Mouse (Mus musculus) kidney, adult 2 months (tissue): ENCODE data around the gene Lgals3. TPM values are rescaled to one million over a fixed set of nuclear protein-coding genes. Genes with fewer than 3 reads are reported as not detected.
"Not testable (repeated sequence)": the region's sequence is repeated elsewhere in the genome, so short reads cannot be mapped to it uniquely, and the experiment has no call there.

Experiments used
- DNase-seq: peaks from one replicate; pipeline ENCODE4 v3.0.0; 2021
- H3K27ac ChIP-seq: fragments of 200-500 bp; 2 replicates; pipeline ENCODE4 v1.5.1; 2012; ENCODE audit warnings: low read depth, low read length, control low read depth, inconsistent platforms; ENCODE audit not compliant: insufficient read depth
- H3K27me3 ChIP-seq: fragments of 200-500 bp; replicated peaks from 2 replicates; pipeline ENCODE4 v1.6.1; 2012; ENCODE audit warnings: mild to moderate bottlenecking, moderate library complexity, low read length, inconsistent platforms; ENCODE audit not compliant: control insufficient read depth, insufficient read depth
- H3K36me3 ChIP-seq: fragments of 200-500 bp; 2 replicates; pipeline ENCODE4 v1.6.1; 2012; ENCODE audit warnings: mild to moderate bottlenecking, moderate library complexity, low read length, inconsistent platforms; ENCODE audit not compliant: control insufficient read depth, insufficient read depth
- H3K4me1 ChIP-seq: fragments of 200-500 bp; 2 replicates; pipeline ENCODE4 v1.6.1; 2011; ENCODE audit warnings: low read length; ENCODE audit not compliant: control insufficient read depth, insufficient read depth
- H3K4me3 ChIP-seq: fragments of 200-500 bp; 2 replicates; pipeline ENCODE4 v1.5.1; 2011; ENCODE audit warnings: mild to moderate bottlenecking, low read depth, low read length, control low read depth; ENCODE audit not compliant: insufficient read depth
- CTCF ChIP-seq: fragments of 200-500 bp; conservative IDR thresholded peaks from 2 replicates; pipeline ENCODE4 v1.5.1; 2011; ENCODE audit warnings: low read depth, mild to moderate bottlenecking, control low read depth, low read length, moderate library complexity, mixed read lengths; ENCODE audit not compliant: insufficient read depth, insufficient read length
- POLR2A ChIP-seq: fragments of 200-500 bp; IDR thresholded peaks from one replicate; pipeline ENCODE4 v1.6.1; 2011; ENCODE audit warnings: low read depth, low read length, control low read depth
- WGBS: fragments of 180-500 bp; shearing (Covaris S2); methylation state at CpG from one replicate; pipeline ENCODE4 v1.1.7; 2018; 5-methylcytosine and 5-hydroxymethylcytosine counted together
- polyA plus RNA-seq: library from polyadenylated mRNA; depleted of rRNA; stranded (reverse); fragments of >200 nt; gene quantifications from 2 replicates; pipeline ENCODE4 v1.2.3, GENCODE M21; 2012; rRNA removed

Gene Lgals3
- polyA plus RNA-seq, result 76.1 and 89.5 TPM in 2 replicates

DNA sequence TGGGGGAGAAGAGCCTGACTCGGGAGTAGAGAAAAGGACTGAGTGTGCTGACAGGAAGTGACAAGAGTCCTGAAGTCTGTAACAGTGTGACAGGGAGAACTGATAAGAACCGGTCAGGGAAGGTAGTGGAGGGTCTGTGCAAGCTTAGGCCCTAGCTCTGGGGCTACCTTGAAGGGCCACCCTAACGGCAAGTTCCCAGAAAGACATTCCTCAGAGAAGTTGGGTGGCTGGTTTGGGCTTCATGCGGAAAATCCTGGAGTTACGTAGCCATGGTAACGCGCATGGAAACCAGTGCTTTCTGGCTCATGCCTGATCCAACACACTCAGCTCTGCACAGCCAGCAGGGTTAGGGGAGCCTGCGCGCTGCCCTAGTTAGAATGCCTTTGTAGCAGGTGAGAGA, at the start of gene Lgals3:
TSS of gene Lgals3 (plus strand) at position 291 of the 400 bp plus-strand sequence.
- peak within 1 kb of the TSS; percentile 75; the same call in 1 of the 2 replicates for H3K27ac ChIP-seq
- H3K27me3 ChIP-seq, result no peaks in the 10 kb centered on the region
- WGBS, result 48% methylated on average over 9 of the region's 9 CpGs
- TF ChIP-seq POLR2A (no peak), CTCF (no peak)
- no peaks in the 10 kb centered on the region for H3K36me3 ChIP-seq
- DNase-seq, result peak; percentile 76
- H3K4me1 ChIP-seq, result peaks cover 3% of the 10 kb centered on the region; the same call in 1 of the 2 replicates
- H3K4me3 ChIP-seq, result no peak within 1 kb of the TSS

DNA sequence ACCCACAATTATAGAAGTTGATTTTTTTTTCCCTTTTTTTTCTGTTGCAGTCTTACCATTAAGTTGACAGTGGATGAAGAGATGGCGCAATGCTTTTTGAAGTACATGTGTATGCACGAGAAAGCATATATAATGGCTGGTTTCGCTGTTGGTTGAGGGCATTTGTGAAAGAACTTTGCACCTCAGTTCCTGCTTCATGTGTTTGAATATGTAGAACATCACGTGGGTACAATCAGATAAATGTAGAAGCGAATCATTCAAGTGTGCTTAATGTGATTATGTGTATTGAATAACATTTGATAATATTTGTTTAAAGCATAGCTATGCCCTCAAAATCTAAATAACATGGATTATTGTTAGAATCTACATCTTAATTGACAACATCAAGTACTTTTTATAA, 48.2 kb upstream of the Lgals3 start:
- no peak for TF ChIP-seq CTCF
- TF ChIP-seq POLR2A, result no peak
- Histone ChIP-seq H3K4me1 (no peaks in the 10 kb centered on the region), H3K4me3 (no peak overlapping the region), H3K27me3 (no peaks in the 10 kb centered on the region), H3K36me3 (no peaks in the 10 kb centered on the region), H3K27ac (no peak overlapping the region)
- 83% methylated on average over 5 of the region's 5 CpGs for WGBS
- DNase-seq, result no peak

GRCm38 (mm10) chr14:47321581-47321980, 46.0 kb upstream of the Lgals3 start:
- not testable (repeated sequence) for DNase-seq, H3K36me3 ChIP-seq, H3K4me1 ChIP-seq, H3K27me3 ChIP-seq, H3K4me3 ChIP-seq, H3K27ac ChIP-seq
- WGBS, result 92% methylated on average over 7 of the region's 8 CpGs

DNA sequence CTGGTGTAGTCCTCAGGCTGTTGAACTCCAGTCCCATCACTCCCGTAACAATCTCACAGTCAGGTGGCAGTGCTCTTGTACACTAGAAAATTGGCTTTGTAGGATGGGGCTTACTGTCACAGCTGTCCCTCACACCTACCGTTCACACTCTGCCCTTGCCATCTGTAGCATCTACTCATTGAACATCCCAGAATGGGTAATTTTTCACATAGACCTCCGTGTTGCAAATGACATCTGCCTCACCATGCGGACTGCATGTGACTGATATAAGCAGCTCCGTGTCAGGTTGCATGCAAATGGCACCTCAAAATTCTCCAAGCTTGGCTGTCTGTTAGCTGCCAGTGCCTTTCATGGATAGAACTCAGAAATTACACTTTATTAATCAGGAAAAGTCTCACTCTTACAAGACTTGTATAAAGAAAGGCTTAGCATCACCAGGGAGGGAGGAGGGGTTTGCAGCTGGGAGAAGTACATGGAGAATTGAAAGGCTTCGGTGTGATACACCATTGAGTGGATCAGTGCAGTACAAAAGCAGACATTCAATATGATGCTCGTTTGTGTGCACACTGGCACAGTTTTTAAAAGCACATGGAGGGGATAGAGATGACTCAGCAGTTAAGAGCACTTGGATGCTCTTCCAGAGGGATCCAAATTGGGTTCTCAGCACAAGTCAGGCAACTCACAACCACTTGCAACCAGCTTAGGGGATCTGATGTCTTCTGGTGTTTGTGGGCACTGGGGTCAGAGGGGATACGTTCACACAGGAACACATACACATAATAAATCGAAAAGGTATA, 41.4 kb upstream of the Lgals3 start:
- WGBS, result 81% methylated on average over 9 of the region's 9 CpGs

GRCm38 (mm10) chr14:47327347-47327746, 40.2 kb upstream of the Lgals3 start:
- Histone ChIP-seq H3K36me3 (no peaks in the 10 kb centered on the region), H3K27ac (no peak overlapping the region), H3K4me1 (no peaks in the 10 kb centered on the region), H3K27me3 (no peaks in the 10 kb centered on the region), H3K4me3 (no peak overlapping the region)
- DNase-seq, result no peak
- 93% methylated on average over 5 of the region's 5 CpGs for WGBS
- no peak for TF ChIP-seq CTCF
- TF ChIP-seq POLR2A, result no peak

More for the DNA sequence above, 41.4 kb upstream of the Lgals3 start:
- Histone ChIP-seq H3K4me1 (no peaks in the 10 kb centered on the region), H3K4me3 (no peak overlapping the region), H3K27ac (no peak overlapping the region), H3K36me3 (no peaks in the 10 kb centered on the region), H3K27me3 (no peaks in the 10 kb centered on the region)
- DNase-seq, result no peak
- TF ChIP-seq POLR2A (no peak), CTCF (no peak)

- Histone ChIP-seq H3K27ac (no peak overlapping the region), H3K36me3 (no peaks in the 10 kb centered on the region), H3K27me3 (no peaks in the 10 kb centered on the region), H3K4me1 (no peaks in the 10 kb centered on the region), H3K4me3 (no peak overlapping the region)
- TF ChIP-seq POLR2A (no peak), CTCF (no peak)
- DNase-seq, result no peak
- 63% methylated on average over 5 of the region's 5 CpGs for WGBS
Measured at GRCm38 (mm10) chr14:47331920-47332319, 35.6 kb upstream of the Lgals3 start.

DNA sequence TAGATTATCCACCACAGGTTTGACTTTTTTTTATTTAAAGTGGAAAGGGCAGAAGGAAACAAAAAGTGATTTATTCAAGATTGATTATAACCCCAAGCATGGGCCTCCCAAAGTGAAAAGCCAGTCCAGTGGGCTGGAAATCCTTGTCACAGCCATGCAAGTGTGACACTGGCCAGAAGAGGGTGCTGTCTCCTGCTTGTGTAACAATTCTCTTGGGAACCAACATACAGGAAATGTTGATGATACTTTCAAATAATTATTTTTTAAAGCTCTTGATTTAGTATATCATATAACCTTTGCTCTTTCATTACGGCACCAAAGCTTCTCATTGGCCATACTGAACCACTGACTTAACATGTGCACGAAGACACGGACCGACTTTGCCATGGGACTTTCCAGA, 32.7 kb upstream of the Lgals3 start:
- TF ChIP-seq POLR2A (no peak), CTCF (peak; percentile 85)
- H3K4me3 ChIP-seq, result no peak overlapping the region
- peak; percentile 68 for DNase-seq
- H3K36me3 ChIP-seq, result no peaks in the 10 kb centered on the region
- WGBS, result 56% methylated on average over 4 of the region's 4 CpGs
- H3K4me1 ChIP-seq, result no peaks in the 10 kb centered on the region
- H3K27me3 ChIP-seq, result no peaks in the 10 kb centered on the region
- H3K27ac ChIP-seq, result no peak overlapping the region
